Mouse (Mus musculus) right cerebral cortex, postnatal 14 days (tissue): ENCODE measurements at regions not wholly inside any gene's neighbourhood (a gene's known extent, or its start where the extent isn't known, plus 50 kb on each side); places are given as distances from the start of the nearest gene placed in this dataset.

ENCODE experiments used
- DNase-seq: peaks from one replicate; pipeline ENCODE4 v3.0.0; 2022

GRCm38 (mm10) chr11:63620220-63620619, 301.9 kb downstream of the Hs3st3b1 start:
- DNase-seq = peak; percentile 6

GRCm38 (mm10) chr11:63630336-63630735, 291.8 kb downstream of the Hs3st3b1 start:
- DNase-seq = no peak

DNA sequence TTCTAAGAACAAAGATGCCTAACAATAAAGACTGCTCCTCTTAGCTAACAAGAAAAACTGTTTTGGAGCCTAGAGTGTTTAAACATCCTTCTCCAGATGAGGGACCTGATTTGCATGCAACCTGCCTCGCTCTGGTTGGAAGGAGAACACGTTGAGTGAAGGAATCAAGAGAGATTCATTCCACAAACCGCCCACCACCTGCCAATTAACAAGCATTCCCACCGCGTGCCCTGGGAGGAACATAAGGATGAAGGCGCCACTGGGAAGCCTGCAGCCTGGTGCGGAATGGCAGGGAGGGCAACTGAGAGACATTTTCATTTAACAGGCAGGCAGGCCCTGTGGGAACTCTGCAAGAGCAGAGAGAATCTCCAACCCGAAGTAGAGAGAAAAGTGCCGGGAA, 265.0 kb downstream of the Hs3st3b1 start:
- DNase-seq = no peak

DNA sequence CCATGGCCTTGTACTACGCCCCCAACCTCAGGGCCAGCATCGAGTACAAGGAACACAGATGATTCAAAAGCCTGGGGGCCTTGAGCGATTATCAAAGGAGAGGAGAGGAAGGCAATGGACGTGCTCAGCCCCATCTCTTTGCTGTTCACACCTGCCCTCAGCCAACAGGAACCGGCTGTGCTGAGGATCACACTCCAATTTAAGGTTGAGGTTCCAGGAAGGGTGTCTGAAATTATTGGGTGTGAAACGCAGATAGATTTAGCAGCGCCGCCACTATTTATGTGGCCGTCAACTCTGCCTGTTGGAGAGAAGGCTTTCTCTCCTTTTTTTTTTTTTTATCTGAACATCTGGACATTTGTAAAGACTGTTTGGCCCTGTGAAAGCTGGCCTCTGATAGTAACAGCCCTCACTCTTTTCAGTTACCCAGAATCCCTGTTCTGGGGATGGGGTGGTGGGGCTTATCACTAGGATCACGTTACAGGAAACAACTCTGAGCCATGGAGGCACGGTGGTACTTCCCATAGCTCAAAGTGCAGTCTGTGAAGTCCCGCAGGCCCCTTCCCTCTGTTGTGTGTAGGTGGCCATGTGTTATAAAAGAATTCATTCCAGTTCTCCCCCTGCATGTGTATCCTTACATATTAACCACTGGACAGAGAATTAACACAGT, 256.7 kb downstream of the Hs3st3b1 start:
- no peak for DNase-seq

DNA sequence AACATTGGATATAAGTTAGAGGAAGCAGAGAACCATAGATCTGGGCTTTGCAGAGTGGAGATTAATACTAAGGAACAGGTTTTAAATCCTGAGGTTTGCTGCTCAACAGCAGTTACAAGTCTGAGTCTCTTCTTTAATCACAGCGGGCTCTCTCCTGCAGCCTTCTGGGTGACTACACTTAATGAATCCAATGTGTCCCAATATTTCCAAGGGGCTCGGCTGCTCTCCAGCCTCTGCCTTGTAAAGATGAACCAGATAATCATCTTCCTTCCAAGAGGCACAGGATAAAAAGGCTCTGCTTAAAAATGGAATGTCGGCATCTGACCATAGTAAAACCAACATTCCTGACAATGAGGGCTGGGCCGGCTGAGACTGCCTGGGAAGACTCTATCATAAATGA, 251.6 kb downstream of the Hs3st3b1 start:
- DNase-seq = no peak

GRCm38 (mm10) chr11:63671816-63672215, 250.3 kb downstream of the Hs3st3b1 start:
- no peak for DNase-seq

- DNase-seq = no peak
Observed at GRCm38 (mm10) chr11:63677921-63678320, 244.2 kb downstream of the Hs3st3b1 start.

DNA sequence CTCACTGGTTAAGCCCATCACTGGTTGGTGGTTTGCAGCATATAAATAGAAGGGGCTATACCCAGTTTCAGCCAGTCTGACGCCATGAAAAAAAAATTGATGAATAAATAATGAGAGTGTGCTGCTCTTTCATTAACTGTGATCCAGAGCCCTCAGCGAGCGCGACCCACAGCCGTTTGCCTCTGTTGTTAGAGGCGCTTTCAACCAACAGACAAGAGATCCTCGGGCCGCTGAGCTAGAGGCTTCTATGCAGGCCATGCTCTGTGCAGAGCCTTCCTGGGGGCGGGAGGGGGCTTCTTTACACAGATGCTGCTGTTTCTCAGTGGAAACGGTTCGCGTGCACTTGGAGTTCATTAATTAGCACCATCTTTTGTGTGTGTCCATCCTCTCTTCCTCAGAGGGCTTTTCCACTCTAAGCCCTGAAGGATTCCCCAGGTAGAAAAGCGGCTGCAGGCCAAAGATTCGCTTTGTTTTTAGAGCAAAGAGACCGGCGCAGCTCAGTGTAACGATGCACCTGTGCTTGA, 243.6 kb downstream of the Hs3st3b1 start:
- DNase-seq = no peak

DNA sequence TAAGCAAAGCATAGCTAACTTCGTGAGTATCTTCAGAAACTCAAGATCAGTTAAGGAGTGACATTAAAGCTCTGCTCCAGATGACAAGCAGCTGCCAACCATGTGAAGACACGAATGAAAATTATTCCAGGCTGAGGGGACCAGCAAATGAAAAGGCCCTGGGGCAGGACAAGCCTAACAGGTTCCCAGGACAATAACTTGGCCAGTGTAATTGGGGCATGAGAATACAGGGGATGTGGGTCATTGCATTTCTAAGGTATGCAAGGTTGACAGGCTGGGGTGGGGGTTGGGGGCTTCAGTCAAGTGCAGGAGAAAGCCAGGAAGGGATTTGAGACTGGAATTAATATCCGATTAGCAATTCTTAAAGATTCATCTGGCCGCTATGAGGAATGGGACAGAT, 242.6 kb downstream of the Hs3st3b1 start:
- DNase-seq = no peak

DNA sequence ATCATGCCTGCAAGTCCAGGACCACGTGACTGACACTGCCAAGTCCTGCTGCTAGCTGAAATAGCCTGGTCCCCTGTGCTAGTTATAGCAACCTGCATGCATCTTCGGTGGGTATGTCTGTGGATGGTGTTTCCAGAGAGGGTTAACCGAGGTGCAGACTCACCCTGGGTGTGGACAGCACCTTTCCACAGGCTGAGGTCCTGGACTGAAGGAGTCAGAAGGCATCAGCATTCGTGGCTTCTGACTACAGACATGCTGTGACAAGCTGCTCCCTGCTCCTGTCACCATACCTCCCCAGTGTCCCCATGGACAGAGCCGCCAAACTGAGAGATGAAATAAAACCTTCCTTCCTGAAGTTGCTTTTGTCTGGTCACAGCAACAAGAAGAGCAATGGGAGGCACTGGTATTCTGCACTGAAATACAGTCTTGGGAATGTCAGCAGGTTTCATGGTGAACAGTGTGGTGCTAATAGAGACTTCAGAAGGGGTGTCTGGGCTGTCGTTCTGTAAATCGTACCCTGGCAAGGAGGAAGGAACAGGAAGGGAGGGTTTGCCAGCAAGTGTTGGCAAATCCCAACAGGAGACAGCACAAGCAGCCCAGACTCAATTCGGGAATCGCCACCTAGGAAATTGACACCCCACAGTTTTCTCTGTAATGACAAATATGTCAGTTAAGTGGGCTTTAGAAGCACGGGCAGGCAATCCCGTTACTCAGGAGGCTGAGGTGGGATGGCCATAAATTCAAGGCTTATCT, 237.7 kb downstream of the Hs3st3b1 start:
- no peak for DNase-seq

- peak; percentile 23 for DNase-seq
Observed at GRCm38 (mm10) chr11:63691041-63691440, 231.0 kb downstream of the Hs3st3b1 start.

DNA sequence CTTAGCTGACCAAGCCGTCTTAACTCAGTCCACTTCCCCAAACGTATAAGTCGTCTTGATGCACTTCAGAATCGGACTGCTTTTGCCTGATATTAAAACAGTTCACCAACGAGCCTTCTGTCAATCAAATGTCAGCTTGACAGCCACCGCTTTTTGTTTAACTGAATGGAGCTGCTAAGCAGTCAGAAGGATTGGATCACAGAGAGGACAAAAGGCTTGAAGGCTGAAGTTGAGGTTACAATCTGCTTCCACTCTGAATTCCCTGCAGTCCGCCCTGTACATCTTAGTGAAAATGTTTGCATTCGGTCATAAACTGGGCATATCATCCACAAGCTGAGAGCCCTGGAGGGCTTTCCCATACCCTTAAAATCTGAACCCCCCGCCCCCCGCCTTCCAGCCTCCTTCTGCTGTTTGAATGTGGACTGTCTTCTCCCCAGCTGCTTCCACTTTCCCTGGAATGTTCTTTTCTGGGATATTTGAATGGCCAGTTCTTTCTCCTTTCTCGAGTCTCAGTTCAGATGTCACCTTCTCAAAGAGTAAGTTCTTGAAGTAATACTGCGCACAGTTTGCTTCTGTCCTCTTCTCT, 217.0 kb downstream of the Hs3st3b1 start:
- no peak for DNase-seq

- no peak for DNase-seq
Observed at GRCm38 (mm10) chr11:63706057-63706456, 216.0 kb downstream of the Hs3st3b1 start.

GRCm38 (mm10) chr11:63707093-63707492, 215.0 kb downstream of the Hs3st3b1 start:
- no peak for DNase-seq

DNA sequence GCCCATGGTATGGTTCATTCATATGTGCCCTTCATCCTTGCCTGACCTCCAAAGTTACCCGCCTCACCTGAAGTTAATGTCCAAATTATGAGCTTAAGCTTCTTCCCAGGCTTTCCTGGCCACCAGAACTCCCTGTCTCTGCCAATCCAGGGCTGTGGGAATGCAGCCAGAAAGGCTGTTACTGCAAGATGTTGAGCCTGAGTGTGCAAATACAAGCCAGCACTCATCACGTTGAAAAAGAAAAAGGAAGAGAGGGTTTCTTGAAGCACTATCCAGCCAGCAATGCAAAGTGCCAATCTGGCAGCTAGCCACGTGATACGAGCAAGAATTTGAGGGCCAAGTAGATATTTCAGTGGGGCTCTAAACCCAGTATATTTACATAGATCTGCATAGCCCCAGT, 213.7 kb downstream of the Hs3st3b1 start:
- DNase-seq = peak; percentile 60

- no peak for DNase-seq
Observed at GRCm38 (mm10) chr11:63712053-63712864, 209.8 kb downstream of the Hs3st3b1 start.

- DNase-seq = no peak
Observed at GRCm38 (mm10) chr11:63722261-63722660, 199.8 kb downstream of the Hs3st3b1 start.

DNA sequence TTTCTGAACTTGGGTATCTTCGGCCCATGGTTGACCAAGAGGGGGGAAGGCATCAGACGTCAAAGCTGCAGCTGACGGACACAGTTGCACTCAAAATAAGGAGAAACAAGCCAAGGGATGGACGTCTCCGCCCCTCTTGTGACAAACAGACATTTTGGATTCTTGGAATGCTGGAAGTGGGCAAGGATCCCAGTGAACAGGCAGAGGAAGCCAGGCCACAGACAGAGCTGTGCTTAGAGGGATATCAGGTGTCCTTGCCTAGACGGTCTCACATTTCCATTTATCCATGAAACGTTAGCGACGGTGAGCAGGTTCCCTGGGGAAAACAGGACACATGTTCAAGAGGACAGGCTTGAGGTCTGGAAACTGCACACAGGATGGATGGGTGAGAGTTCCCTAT, 191.2 kb downstream of the Hs3st3b1 start:
- DNase-seq = no peak

GRCm38 (mm10) chr11:63753260-63753659, 168.8 kb downstream of the Hs3st3b1 start:
- DNase-seq = no peak

- no peak for DNase-seq
Observed at GRCm38 (mm10) chr11:63754826-63755225, 167.3 kb downstream of the Hs3st3b1 start.

DNA sequence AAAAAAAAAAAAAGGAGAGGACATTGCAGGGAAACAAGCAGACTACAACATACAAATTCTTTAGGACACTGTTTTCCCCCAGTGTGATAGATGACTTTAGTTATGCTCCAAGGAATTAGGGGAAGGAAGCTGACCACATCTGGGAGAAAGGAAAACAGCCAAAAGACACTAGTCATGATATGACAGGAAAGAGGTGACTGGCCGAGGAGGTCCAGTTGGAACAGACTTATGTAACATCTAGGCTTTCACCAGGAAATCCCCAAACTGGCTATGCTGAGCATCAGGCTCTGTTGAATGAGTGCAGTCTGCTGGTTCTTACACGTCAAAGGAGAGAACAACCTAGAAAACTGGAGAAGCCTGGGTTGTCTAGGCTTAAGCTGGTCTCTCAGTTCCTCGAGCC, 163.8 kb downstream of the Hs3st3b1 start:
- DNase-seq = no peak

DNA sequence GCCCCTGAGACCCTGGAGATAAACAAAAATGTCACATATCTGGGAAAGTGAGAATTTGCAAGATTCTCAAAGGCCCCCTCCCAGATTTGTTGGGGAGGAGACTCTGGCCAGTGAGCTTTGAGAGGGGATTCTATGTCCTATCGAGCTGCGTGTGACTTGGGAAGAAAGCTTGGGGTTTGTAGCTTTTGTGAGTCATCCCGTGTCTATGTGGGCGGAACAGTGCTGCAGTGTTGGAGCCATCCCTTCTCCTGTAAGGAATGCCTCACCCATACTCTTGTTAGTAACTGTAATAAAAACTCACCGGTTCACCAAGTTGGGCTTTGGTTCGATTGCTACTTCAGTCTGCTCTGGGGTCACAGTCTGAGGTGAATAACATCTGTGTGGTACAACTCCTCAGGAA, 160.5 kb downstream of the Hs3st3b1 start:
- DNase-seq = no peak

DNA sequence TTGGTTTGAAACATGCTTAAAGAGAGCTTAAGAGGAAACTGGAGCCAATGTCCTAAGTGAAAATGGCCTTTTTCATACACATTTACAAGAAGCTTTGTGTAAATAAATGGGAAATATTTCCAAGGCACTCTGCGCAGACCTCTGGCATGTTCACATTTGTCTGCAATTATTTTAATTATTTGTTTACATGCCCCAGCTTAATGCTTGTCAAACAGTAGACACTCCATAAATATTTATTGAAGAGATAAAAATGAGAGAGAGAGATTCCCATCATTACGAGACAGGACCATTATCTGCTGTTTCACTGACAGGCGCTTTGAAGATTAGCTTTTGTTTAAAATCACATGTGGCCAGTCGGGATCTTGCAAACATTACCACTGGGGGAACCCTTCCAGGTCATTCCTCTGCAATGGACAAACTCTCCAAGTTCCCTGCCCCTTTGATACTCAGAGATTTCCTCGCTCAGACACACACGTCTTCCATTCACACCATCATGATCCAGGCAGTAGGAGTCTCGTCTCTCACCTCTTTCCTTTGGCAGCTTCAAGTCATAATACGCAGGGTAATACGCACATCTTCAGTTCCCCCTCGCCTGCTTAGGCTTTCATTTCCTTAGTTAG, 154.3 kb downstream of the Hs3st3b1 start:
- DNase-seq = no peak
